Mouse (Mus musculus) stomach, postnatal 0 days (tissue): ENCODE measurements around the gene Stx6. TPM values are rescaled to one million over a fixed set of nuclear protein-coding genes. Genes with fewer than 3 reads are reported as not detected.

Source experiments
- ATAC-seq: fragments of 200-750 bp; cut with Nextera tagmentation; 2 replicates; pipeline ENCODE4 v1.8.0; 2017; ENCODE audit not compliant: low FRiP score, low TSS enrichment
- DNase-seq: peaks from one replicate; pipeline ENCODE4 v3.0.0-alpha.2; 2016; ENCODE audit warnings: low spot score
- H3K27ac ChIP-seq: fragments of 300-500 bp; sonication (generic); replicated peaks from 2 replicates; pipeline ENCODE4 v1.5.1; 2014; ENCODE audit warnings: mild to moderate bottlenecking, control low read depth
- H3K27me3 ChIP-seq: fragments of 300-500 bp; sonication (generic); 2 replicates; pipeline ENCODE4 v1.6.1; 2014; ENCODE audit warnings: low read length; ENCODE audit not compliant: control insufficient read depth, insufficient read depth
- H3K36me3 ChIP-seq: fragments of 300-500 bp; sonication (generic); 2 replicates; pipeline ENCODE4 v1.6.1; 2014; ENCODE audit warnings: low read length, mixed read lengths; ENCODE audit not compliant: control insufficient read depth, insufficient read depth
- H3K4me1 ChIP-seq: fragments of 300-500 bp; sonication (generic); replicated peaks from 2 replicates; pipeline ENCODE4 v1.6.1; 2014; ENCODE audit warnings: antibody characterized with exemption; ENCODE audit not compliant: control insufficient read depth, insufficient read depth
- H3K4me2 ChIP-seq: fragments of 300-500 bp; sonication (generic); replicated peaks from 2 replicates; pipeline ENCODE4 v1.6.1; 2014; ENCODE audit warnings: low read depth, mild to moderate bottlenecking, control low read depth, moderate library complexity
- H3K4me3 ChIP-seq: fragments of 300-500 bp; sonication (generic); 2 replicates; pipeline ENCODE4 v1.5.1; 2014; ENCODE audit warnings: low read depth, low read length, control low read depth
- H3K9ac ChIP-seq: fragments of 300-500 bp; sonication (generic); 2 replicates; pipeline ENCODE4 v1.6.1; 2014; ENCODE audit warnings: mild to moderate bottlenecking, low read length, control low read depth, mixed read lengths
- H3K9me3 ChIP-seq: fragments of 300-500 bp; sonication (generic); 2 replicates; pipeline ENCODE4 v1.6.1; 2016; ENCODE audit warnings: low read length; ENCODE audit not compliant: control insufficient read depth
- CTCF ChIP-seq: IDR thresholded peaks from 2 replicates; pipeline ENCODE4 v1.5.1; 2016; ENCODE audit warnings: antibody characterized with exemption, low read depth, mild to moderate bottlenecking, moderate library complexity
- EP300 ChIP-seq: optimal IDR thresholded peaks from 2 replicates; pipeline ENCODE3; 2016; ENCODE audit warnings: antibody characterized with exemption
- WGBS: fragments of 180-500 bp; shearing (Covaris S2); extraction: QIAGEN DNeasy Blood & Tissue Kit; methylation state at CpG from one replicate; pipeline ENCODE4 v1.1.7; 2014; 5-methylcytosine and 5-hydroxymethylcytosine counted together
- polyA plus RNA-seq: library from polyadenylated mRNA; unstranded; fragments of >200 nt; fragmentation: Nextera tagmentation; extraction: Ambion mirVana; gene quantifications from 2 replicates; pipeline ENCODE4 v1.2.1, GENCODE M21; 2015

Gene Stx6
- polyA plus RNA-seq, 1 experiment from 2014 or later: 39.0 TPM

DNA sequence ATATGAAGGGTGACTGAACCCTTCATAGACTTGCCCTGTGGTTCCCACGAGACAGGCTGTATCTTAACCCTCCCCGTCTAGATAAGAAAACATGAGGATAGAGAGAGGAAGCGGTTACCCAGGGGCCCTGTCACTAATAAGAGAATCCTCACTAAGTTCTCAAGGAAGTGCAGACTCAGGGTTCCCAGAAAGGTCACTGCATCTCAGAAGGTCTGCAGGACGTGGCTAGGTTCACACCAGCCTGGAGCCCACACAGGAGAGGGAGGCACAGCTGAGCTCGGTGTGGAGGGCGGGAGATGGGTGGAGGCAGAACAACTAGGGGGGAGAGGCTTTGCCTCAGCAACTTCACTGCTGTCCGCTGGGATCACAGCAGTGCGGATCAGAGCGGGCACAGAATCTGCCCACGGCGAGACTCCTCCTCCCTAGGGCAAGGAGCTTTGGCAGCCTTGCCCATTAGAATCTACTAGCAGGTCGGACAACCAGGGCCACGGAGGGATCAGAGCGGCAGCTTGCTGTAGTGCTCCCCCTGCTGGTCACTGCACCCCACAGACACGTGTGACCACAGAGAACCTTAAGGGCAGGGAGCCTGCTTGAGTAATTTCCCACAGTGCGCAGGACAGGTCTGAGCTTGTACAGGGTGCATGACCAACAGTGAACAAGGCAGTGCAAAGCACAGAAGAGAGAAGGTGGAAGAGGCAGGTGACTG lies 65.5 kb downstream of the Stx6 start:
- Histone ChIP-seq H3K4me2 (peak overlapping the region; percentile 37), H3K36me3 (no peaks in the 10 kb centered on the region), H3K27ac (no peak overlapping the region), H3K27me3 (no peaks in the 10 kb centered on the region), H3K9ac (peak overlapping the region; percentile 31; the same call in 1 of the 2 replicates), H3K4me1 (no peaks in the 10 kb centered on the region), H3K4me3 (no peak overlapping the region), H3K9me3 (no peaks in the 10 kb centered on the region)
- TF ChIP-seq CTCF (peak; percentile 98), EP300 (no peak)
- WGBS: 23% methylated on average over 16 of the region's 16 CpGs
- ATAC-seq: peak; percentile 92
- DNase-seq: peak; percentile 91

DNA sequence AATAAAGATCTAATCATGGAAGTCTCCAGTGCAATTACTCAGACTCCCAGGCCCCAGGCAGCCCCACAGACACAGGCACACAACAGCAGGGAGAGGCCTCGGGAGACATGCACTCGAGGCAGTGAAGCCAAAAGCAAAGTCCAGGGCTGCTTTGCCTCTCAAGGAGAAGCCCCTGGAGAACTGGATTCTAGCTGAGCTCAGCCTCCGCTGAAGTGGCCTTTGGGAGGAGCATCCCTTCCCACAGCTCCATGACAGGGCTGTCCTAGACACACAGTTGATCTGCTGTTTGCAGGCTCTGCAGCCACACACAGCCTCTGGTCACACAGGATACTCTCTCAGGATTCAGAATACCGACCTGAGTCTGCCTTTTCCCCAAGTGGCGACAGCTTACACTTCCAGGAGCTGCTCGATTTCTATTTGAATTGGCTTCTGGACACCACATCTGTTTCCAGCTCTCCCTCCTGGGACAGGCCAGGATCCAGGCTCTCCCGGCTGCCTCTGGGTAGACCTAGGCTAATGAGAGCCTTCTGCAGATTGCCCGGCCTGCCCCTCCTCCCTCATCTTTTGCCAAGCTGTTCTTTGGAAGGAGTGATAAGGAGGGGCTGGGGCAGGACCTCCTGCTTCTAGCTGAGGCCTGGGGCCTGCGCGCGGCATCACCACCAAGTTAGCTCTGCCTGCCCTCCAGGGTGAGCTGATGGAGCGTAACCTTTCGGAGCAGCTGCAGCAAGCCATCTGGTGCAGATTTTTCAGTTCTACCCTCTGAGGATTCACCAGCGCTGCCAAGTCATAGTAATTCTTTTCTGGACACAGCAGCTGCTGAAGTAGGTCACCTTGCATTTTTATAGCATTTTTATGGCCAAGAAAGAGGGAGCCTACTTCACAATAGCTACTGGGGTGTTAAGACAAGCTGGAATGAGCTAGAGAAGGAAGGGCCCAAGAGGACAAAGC lies 71.2 kb downstream of the Stx6 start:
- no peaks in the 10 kb centered on the region for H3K36me3 ChIP-seq
- peaks cover 7% of the 10 kb centered on the region for H3K4me1 ChIP-seq
- no peaks in the 10 kb centered on the region for H3K27me3 ChIP-seq
- no peak overlapping the region for H3K4me3 ChIP-seq
- DNase-seq (no peak), ATAC-seq (no peak)
- no peak overlapping the region for H3K4me2 ChIP-seq
- H3K9me3 ChIP-seq: no peaks in the 10 kb centered on the region
- no peak overlapping the region for H3K27ac ChIP-seq
- 51% methylated on average over 14 of the region's 14 CpGs for WGBS
- no peak overlapping the region for H3K9ac ChIP-seq
- TF ChIP-seq EP300: no peak
- TF ChIP-seq CTCF: no peak

DNA sequence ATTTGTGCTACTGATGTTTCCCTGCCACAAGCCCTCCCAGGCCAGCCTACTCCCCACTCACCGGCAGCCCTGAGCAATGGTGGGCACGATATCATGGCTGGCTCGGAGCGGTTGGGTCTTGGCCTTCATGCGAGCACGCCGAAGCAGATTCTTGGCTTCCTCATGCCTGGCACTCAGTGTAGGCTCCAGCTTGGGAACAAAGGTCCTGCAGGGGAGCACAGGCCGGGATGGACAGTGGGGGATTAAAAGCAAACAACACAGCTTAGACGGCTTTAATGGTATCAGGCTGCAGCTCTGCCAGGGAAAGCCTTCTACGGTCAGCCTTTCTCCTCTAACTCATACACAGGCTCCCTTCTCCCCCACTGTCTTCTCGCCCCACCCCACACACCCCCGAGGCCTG lies 73.9 kb downstream of the Stx6 start:
- no peak for DNase-seq
- H3K4me1 ChIP-seq: peaks cover 7% of the 10 kb centered on the region
- ATAC-seq: no peak; the same call in 1 of the 2 replicates
- H3K36me3 ChIP-seq: no peaks in the 10 kb centered on the region
- 43% methylated on average over 12 of the region's 12 CpGs for WGBS
- no peak for TF ChIP-seq EP300
- no peak for TF ChIP-seq CTCF
- no peaks in the 10 kb centered on the region for H3K9me3 ChIP-seq
- H3K9ac ChIP-seq: no peak overlapping the region
- H3K4me2 ChIP-seq: no peak overlapping the region
- no peaks in the 10 kb centered on the region for H3K27me3 ChIP-seq
- 0 out of 2 replicates have a peak overlapping the region, but pooled peaks have one; percentile 0 for H3K27ac ChIP-seq
- H3K4me3 ChIP-seq: no peak overlapping the region

DNA sequence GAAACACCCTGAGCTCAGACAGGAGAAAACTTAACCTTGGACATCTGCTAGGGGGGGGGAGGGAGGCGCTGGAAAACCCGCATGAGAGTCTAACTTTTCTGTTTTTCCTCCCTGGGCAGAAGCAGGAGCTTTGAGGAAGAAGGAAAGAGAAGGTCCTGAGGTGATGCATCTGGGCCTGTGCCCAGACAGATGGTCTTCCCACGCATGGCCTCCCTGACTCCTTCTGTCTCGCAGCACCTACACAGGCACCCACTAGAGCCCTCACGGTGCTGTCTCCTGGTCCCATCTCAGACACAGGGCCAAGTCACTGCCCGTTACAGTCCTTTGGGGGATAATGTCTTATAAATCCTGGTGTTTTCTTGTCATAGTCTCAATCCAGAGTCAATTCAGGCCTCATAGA lies 74.3 kb downstream of the Stx6 start:
- 0 out of 2 replicates have a peak overlapping the region, but pooled peaks have one; percentile 0 for H3K27ac ChIP-seq
- 69% methylated on average over 6 of the region's 6 CpGs for WGBS
- TF ChIP-seq EP300: no peak
- no peak for TF ChIP-seq CTCF
- peaks cover 7% of the 10 kb centered on the region for H3K4me1 ChIP-seq
- no peak overlapping the region for H3K9ac ChIP-seq
- no peaks in the 10 kb centered on the region for H3K9me3 ChIP-seq
- no peak for DNase-seq
- H3K36me3 ChIP-seq: no peaks in the 10 kb centered on the region
- ATAC-seq: no peak
- H3K4me3 ChIP-seq: no peak overlapping the region
- no peaks in the 10 kb centered on the region for H3K27me3 ChIP-seq
- no peak overlapping the region for H3K4me2 ChIP-seq

DNA sequence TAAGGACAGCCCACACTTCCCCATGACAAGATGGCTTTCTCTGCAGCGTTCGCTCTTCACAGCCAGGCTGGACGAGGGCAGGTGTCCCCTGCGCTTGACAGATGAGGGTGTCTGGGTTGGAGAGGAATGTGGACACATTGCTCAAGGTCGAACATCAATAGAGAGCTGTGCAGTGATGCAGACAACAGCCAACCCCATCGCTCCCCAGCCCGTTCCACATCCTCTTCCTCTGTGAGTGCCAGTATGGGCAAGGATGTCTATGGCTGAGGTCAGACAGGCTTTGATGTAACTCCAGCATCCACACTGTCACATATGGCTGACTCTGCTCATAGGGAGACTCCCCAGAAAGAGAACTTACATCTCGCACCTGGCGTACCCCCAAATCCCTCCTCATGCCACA lies 74.9 kb downstream of the Stx6 start:
- H3K4me2 ChIP-seq: no peak overlapping the region
- peaks cover 7% of the 10 kb centered on the region for H3K4me1 ChIP-seq
- no peak overlapping the region for H3K4me3 ChIP-seq
- no peak for TF ChIP-seq CTCF
- TF ChIP-seq EP300: no peak
- DNase-seq (no peak), ATAC-seq (no peak)
- no peaks in the 10 kb centered on the region for H3K9me3 ChIP-seq
- no peak overlapping the region for H3K9ac ChIP-seq
- no peaks in the 10 kb centered on the region for H3K36me3 ChIP-seq
- H3K27ac ChIP-seq: peak overlapping the region; percentile 78
- no peaks in the 10 kb centered on the region for H3K27me3 ChIP-seq
- WGBS: 63% methylated on average over 9 of the region's 9 CpGs
